Mouse (Mus musculus) retina, postnatal 1 day (tissue): Measurements from ENCODE around the gene Pde6c.

Source experiments
- DNase-seq: peaks from one replicate; pipeline ENCODE4 v3.0.0-alpha.2; 2012

The Pde6c gene

GRCm38 (mm10) chr19:38132481-38132880 lies at the start of gene Pde6c:
Gene Pde6c, plus strand, starts transcription at chr19:38132781.
- peak; percentile 23 for DNase-seq

GRCm38 (mm10) chr19:38082931-38083525 lies 49.6 kb upstream of the Pde6c start:
- DNase-seq = no peak

DNA sequence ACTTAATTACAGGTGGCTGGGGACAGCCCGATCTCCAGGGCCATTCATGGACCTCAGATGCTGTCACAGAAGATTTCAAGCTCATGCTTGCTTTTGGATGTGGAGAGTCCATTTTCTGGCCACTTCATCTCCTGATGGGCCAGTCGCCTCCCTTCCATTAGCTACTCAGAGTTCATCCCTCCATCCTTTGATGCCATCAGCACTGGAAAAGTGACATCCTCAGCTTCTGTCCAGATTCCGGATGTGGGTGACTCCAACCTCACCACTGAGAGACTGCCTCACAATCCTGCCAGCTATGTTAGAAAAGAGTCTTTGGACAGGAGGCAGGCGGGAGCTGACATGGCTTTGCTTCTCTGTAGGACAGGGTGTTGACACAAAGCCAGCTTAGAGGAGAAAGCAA lies 46.7 kb upstream of the Pde6c start:
- no peak for DNase-seq

GRCm38 (mm10) chr19:38086948-38087551 lies 45.5 kb upstream of the Pde6c start:
- peak; percentile 57 for DNase-seq

DNA sequence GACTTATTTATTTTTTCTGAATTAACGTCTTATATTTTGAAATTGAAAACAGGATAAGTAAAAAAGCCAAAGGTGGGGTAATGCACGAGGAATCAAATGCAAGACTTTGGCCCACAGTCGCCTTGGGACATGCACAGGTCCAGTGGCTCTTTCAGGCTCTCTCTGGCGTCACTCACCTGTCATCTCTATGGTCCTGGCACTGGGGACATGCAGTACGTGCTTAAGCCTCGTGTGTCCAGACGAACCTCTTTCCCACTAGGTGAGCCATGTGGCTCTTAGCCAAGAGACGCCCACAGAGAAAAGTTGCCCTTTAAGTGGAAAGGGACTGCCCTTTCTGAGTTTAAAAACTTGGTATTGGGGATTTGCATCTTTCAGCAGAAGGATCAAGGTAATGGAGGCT lies 43.2 kb upstream of the Pde6c start:
- no peak for DNase-seq

GRCm38 (mm10) chr19:38091512-38091985 lies 41.0 kb upstream of the Pde6c start:
- DNase-seq = no peak

GRCm38 (mm10) chr19:38096231-38096630 lies 36.4 kb upstream of the Pde6c start:
- DNase-seq = no peak

DNA sequence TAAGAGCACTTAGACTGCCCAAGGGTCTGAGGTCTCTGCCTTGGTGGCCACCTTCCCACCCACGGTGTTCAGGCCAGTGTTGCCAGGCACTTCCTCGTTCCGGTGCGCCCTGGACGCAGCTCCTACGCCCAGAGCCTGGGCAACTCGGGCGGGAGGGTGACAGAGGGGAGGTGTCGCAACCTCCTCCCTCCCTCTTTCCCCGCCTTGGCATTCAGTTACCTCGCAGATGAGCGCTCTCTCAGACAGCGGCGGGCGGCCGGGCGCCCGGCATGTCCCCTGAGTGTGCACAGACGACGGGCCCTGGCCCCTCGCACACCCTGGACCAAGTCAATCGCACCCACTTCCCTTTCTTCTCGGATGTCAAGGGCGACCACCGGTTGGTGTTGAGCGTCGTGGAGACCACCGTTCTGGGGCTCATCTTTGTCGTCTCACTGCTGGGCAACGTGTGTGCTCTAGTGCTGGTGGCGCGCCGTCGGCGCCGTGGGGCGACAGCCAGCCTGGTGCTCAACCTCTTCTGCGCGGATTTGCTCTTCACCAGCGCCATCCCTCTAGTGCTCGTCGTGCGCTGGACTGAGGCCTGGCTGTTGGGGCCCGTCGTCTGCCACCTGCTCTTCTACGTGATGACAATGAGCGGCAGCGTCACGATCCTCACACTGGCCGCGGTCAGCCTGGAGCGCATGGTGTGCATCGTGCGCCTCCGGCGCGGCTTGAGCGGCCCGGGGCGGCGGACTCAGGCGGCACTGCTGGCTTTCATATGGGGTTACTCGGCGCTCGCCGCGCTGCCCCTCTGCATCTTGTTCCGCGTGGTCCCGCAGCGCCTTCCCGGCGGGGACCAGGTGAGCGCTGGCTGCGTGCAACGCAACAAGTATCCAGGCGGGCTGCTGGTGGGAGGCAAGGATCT lies 35.5 kb upstream of the Pde6c start, which contains the start of gene Ffar4:
TSS of gene Ffar4 (plus strand) at position 214 of the 901 bp plus-strand sequence.
- DNase-seq = peak; percentile 49

- no peak for DNase-seq
Measured at GRCm38 (mm10) chr19:38107871-38108270, 24.7 kb upstream of the Pde6c start.

DNA sequence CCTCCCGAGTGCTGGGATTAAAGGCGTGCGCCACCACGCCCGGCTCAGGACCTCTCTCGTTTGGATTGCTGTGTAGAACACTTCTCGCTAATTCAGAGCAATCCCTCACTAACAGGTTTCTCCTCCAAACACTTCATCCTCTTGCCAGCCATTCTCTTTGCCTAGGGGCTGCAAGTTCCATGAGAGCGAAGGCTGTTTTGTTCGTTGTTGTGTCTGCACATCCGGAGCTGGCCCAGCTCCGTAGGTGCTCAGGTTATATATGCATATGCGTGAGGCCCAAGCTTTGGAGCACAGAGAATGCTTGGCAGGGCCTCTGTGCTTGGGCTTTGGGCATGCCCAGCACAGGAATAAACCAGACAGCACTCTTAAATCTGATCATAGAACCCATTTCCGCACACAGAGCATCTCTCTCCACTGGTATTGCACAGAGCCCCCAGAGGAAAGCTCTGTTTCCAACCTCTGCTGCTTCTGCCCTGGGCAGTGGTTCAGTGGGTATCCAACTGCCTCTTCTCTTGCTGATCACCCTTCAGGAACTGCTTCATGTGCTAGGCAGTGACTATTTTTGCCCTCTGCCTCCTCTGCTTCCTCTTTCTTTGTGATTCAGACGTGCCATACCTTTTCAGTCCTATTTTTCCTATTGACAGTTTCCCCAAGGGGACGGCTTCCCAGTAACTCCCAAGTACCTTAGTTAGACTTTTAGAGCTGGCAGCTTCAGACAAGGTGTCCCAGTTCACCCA lies 22.9 kb upstream of the Pde6c start:
- DNase-seq = no peak

GRCm38 (mm10) chr19:38111056-38111455 lies 21.5 kb upstream of the Pde6c start:
- DNase-seq = no peak

GRCm38 (mm10) chr19:38112575-38112974 lies 20.0 kb upstream of the Pde6c start:
- peak; percentile 21 for DNase-seq

- no peak for DNase-seq
Measured at GRCm38 (mm10) chr19:38114834-38115491, 17.6 kb upstream of the Pde6c start.

DNA sequence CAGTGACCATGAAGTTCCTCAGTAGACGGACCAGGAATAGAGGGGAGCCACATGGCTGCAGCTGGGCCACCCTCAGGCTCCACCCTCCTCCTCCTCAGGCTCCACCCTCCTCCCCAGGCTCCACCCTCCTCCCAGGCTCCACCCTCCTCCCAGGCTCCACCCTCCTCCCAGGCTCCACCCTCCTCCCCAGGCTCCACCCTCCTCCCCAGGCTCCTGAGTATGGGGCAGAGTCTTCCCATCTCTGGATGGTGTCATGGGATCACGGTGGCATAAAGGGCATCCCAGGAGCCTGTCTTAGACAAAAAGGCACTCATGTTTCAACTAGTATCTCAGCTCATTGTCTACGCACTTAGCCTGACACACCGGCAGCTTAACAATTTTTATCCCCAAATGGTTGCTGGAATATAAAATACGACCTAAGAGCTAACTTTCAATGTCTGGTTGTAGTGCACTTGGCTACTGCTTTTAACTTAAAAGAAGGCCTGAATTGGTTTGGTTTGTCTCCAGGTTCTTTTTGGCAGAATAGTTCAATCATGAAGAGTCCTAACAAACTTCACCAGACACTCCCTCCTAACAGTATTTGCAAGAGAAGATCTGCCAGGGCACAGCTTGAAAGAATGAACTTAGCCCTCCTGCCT lies 12.3 kb upstream of the Pde6c start:
- DNase-seq = no peak

DNA sequence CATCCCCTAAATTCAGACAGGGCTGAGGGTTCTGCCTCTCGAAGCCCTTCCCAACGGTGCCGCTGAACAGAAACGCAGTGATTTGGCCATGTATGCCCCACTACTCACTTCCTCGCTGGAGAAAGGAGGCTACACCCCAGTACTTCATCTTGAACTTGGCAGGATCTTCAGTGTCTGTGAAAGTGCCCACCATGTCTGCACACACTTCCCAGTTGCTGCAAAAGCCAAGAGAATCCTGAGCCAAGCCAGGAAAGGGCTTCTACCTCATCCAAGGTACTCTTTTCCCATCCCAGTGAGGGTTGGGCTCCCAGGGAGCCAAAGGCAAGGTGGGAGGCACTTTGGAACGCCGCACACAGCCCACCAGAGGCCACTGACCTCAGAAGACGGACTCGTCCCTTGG lies 8.7 kb upstream of the Pde6c start:
- no peak for DNase-seq

DNA sequence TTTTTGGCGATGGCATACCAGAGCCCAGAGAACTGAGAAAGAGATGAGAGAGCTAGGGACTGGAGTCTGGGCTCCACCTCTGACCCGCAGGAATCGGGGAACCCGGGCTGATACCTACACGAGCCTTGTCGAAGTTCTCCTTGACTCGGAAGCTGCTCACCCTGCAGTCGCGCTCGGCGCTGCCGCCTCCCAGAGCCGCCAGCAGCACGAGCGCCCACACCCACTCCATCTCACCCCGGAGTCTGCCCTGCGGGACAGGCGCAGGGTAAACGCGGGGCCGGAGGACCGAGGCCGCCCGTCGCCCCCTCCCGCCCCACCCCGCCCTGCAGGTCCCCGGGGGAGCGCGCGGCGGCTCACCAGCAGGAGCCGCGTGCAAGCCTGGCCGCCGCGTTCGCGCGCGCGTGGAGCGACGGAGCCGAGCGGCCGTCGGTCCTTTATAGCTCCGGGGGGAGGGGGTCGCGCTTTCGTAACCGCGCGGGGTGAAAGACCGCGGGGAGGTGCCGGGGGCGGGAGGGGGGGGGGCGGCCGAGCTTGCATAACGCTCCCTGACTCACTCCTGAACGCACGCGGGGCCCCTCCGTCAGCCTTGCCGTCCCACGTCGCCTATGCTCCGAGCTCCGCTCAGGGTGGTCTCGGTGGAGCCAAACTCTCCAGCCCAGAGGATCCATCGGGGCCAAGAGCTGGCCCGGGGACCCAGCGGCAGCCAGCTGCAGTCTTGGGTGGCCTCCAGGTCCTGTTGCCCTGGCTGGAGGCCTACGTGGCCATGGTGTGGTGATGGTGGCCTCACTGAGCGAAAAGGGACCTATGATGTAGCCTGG lies 8.0 kb upstream of the Pde6c start:
- DNase-seq = peak; percentile 75

DNA sequence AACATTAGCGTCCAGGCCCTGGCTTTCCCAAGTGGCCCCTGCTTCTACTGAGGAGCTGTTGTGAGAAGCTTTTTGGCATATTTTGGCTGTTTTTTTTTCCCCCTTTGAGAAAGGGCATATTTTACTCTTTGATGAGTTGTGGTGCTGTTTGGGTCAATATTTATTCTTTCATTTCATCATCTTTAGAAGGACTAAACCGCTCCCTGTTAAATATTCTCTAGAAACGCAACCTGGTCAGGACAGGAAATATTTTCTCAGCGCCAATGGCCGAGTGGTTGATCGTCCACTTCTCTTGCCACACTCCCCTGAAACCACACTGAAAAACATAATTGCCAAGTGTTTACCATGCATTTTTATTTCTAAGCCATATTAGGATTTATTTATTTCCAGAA lies 7.4 kb upstream of the Pde6c start, which contains the start of gene Rbp4:
TSS of gene Rbp4 (minus strand) at position 63 of the 392 bp plus-strand sequence.
- no peak for DNase-seq

GRCm38 (mm10) chr19:38126656-38127055 lies 5.9 kb upstream of the Pde6c start:
- no peak for DNase-seq

GRCm38 (mm10) chr19:38133986-38134385 lies 1.4 kb downstream of the Pde6c start:
- DNase-seq = peak; percentile 37

DNA sequence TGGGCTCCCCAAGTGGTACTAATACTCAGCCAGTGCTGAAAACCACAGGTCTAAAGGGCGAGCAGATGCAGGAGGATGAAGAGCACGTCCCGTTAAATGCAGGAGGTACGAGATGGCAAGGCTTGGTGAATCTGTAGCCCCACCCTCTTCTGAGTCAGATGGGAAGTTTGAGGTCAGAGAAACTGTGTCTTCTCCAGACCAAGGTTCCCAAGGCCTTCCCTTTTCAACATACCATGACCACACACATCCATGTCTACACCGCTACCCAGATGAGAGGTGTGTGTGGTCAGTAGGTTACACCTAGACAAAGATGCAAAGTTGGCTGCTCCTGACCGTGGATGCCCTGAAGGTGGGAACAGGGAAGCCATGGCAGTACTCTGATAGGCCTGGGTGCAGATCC lies 2.2 kb downstream of the Pde6c start:
- DNase-seq = no peak
